Mouse (Mus musculus) embryonic facial prominence, embryonic 12.5 days (tissue): ENCODE data around the gene Prpf31. TPM values are rescaled to one million over a fixed set of nuclear protein-coding genes. Genes with fewer than 3 reads are reported as not detected.
A peak's percentile ranks its signal among the peaks of the same experiment; 100 is the strongest.
"Not testable (repeated sequence)": the region's sequence is repeated elsewhere in the genome, so short reads cannot be mapped to it uniquely, and the experiment has no call there.

Experiments used
- ATAC-seq: fragments of 200-750 bp; cut with Nextera tagmentation; 2 replicates; pipeline ENCODE4 v1.8.0; 2017; ENCODE audit not compliant: insufficient number of reproducible peaks, insufficient read depth, low FRiP score, low TSS enrichment
- H3K27ac ChIP-seq: fragments of 300-500 bp; sonication (generic); 2 replicates; pipeline ENCODE4 v1.5.1; 2016; ENCODE audit warnings: mild to moderate bottlenecking
- H3K27me3 ChIP-seq: fragments of 300-500 bp; sonication (generic); 2 replicates; pipeline ENCODE4 v1.6.1; 2016; ENCODE audit warnings: mild to moderate bottlenecking, moderate library complexity
- H3K36me3 ChIP-seq: fragments of 300-500 bp; sonication (generic); 2 replicates; pipeline ENCODE4 v1.6.1; 2016; ENCODE audit warnings: mild to moderate bottlenecking
- H3K4me1 ChIP-seq: fragments of 300-500 bp; sonication (generic); 2 replicates; pipeline ENCODE4 v1.6.1; 2016
- H3K4me2 ChIP-seq: fragments of 300-500 bp; sonication (generic); replicated peaks from 2 replicates; pipeline ENCODE4 v1.6.1; 2016; ENCODE audit warnings: mild to moderate bottlenecking, moderate library complexity
- H3K4me3 ChIP-seq: fragments of 300-500 bp; sonication (generic); 2 replicates; pipeline ENCODE4 v1.5.1; 2016; ENCODE audit warnings: mild to moderate bottlenecking
- H3K9ac ChIP-seq: fragments of 300-500 bp; sonication (generic); 2 replicates; pipeline ENCODE4 v1.6.1; 2016; ENCODE audit warnings: mild to moderate bottlenecking, moderate library complexity
- H3K9me3 ChIP-seq: fragments of 300-500 bp; sonication (generic); 2 replicates; pipeline ENCODE4 v1.6.1; 2016; ENCODE audit warnings: mild to moderate bottlenecking, moderate library complexity
- WGBS: fragments of 180-500 bp; shearing (Covaris S2); methylation state at CpG from one replicate; pipeline ENCODE4 v1.1.7; 2016; 5-methylcytosine and 5-hydroxymethylcytosine counted together
- polyA plus RNA-seq: library from polyadenylated mRNA; unstranded; fragments of >200 nt; fragmentation: Nextera tagmentation; extraction: Ambion mirVana; gene quantifications from 2 replicates; pipeline ENCODE4 v1.2.1, GENCODE M21; 2016

Prpf31 gene
- 129 and 130 TPM in 2 replicates for polyA plus RNA-seq

DNA sequence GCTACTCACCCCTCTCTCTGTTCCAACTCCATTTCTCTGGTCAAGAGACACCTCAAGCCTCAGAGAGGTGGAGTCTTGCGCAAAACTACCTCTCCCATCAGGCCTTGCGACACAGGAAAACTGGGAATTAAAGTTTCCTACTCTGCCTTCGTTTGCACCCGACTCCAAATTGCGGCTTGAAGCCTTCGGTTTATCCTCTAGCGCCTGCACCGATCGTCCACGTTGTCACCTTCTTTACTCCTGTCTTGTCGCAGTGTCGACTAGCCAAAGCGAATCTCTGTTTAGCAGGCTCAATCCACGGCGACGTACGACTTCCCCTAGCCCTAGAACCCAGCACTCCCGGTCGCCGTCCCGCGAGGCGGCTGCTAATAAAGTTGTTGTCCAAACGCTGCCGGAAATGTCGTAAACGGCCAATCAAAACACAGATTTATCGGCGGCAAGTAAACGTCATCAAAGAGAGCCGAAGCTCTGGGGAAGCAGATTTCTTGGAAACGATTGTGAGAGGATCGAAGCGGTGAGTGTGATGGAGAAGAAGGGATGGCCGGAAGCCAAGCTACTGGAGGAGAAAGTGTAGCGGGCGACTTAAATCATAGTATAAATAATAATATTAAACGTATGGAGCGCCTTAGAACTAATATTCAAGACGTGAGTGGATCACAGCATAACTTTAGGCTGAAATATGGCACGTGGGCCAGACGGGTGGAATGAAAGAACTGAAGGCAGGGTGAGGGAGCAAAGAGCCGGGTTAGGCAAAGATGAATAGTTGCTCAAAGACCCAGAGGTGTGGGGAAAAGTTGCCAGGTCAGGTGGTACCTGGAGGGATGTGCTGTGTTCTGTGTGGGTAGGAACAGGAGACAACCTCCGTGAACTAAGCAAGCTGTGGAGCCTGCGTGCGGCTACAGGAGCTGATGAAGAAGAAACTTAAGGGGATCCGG is at the start of gene Prpf31, which contains the start of gene Tfpt:
Gene Prpf31 (plus strand): TSS at position 443 of the 935 bp plus-strand sequence.
Gene Tfpt (minus strand): TSS at position 387 of the 935 bp plus-strand sequence.
- no peaks in the 10 kb centered on the region for H3K27me3 ChIP-seq
- peak within 1 kb of the TSS; percentile 73 for H3K4me3 ChIP-seq
- H3K9me3 ChIP-seq = no peaks in the 10 kb centered on the region
- H3K36me3 ChIP-seq = peaks cover 26% of the 10 kb centered on the region
- WGBS = 1% methylated on average over 47 of the region's 47 CpGs
- peaks cover 21% of the 10 kb centered on the region for H3K4me1 ChIP-seq
- H3K9ac ChIP-seq = peak within 1 kb of the TSS; percentile 78
- H3K27ac ChIP-seq = peak within 1 kb of the TSS; percentile 38; the same call in 1 of the 2 replicates
- peak; percentile 86 for ATAC-seq
- peak within 1 kb of the TSS; percentile 93 for H3K4me2 ChIP-seq

DNA sequence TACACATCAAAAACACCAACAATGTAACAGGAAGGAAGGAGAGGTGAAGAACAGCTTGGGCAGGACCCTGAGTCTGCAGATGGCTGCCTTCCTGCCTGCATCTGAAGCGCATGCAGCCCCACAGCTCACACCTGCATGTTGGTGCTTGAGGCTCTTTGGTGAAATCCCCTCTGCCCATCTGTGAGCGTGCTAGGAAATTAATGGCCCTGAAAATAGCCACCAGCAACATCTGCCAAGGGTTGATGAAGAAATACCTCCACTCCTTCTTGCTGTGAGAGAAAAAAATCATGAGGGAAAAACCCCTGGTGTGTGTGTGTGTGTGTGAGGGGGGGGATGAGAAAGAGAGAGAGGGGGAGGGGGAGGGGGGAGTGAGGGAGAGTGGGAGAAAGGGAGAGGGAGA is 49.8 kb upstream of the Prpf31 start:
- no peak for ATAC-seq
- H3K9ac ChIP-seq = no peak overlapping the region
- H3K9me3 ChIP-seq = no peaks in the 10 kb centered on the region; the same call in 1 of the 2 replicates
- WGBS = 54% methylated on average over 2 of the region's 2 CpGs
- no peak overlapping the region for H3K27ac ChIP-seq
- H3K4me2 ChIP-seq = no peak overlapping the region
- H3K4me3 ChIP-seq = no peak overlapping the region
- H3K27me3 ChIP-seq = no peaks in the 10 kb centered on the region
- H3K4me1 ChIP-seq = no peaks in the 10 kb centered on the region
- H3K36me3 ChIP-seq = no peaks in the 10 kb centered on the region

DNA sequence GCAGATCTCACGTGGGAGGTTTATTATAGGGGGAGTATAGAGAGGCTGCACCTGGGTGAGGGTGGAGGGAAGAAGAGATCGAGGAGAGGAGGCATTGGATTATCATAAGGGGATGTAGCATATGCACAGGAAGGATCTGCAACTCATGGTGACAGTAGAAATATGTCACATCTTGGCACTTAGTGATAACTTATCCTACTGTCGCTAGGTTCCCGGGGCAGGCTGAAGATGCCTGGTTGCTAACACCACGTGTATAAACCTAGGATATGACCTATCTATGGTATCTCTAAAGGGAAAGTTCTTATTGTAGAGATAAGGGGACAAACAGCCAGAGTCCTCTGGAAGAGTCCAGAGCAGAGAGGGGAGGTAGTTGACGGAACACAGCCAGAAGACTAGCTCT is 44.0 kb upstream of the Prpf31 start:
- H3K4me3 ChIP-seq = no peak overlapping the region
- H3K36me3 ChIP-seq = no peaks in the 10 kb centered on the region
- ATAC-seq = no peak
- no peak overlapping the region for H3K27ac ChIP-seq
- H3K9ac ChIP-seq = no peak overlapping the region
- no peaks in the 10 kb centered on the region for H3K27me3 ChIP-seq
- 17% methylated on average over 6 of the region's 6 CpGs for WGBS
- H3K4me2 ChIP-seq = no peak overlapping the region
- H3K9me3 ChIP-seq = no peaks in the 10 kb centered on the region; the same call in 1 of the 2 replicates
- no peaks in the 10 kb centered on the region for H3K4me1 ChIP-seq

DNA sequence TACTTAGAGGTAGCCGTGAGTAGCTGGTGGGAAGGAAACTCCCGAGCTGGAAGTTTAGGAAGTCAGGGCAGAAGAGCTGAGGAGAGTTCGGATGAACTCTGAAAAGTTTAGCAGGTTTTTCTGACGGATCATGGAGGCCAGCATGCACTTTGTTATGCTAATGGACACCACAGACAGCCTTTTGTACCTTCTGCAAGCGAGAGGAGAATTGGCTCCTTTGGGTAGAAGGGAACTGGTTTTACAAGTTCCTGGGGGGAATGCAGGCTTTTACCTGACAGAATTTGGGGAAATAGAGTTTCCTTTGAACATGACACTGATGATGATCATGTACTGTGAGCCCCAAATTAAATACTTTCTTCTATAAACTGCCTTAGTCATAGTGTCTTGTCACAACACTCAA is 43.5 kb upstream of the Prpf31 start:
- Histone ChIP-seq H3K4me1 (no peaks in the 10 kb centered on the region), H3K9me3 (no peaks in the 10 kb centered on the region), H3K4me2 (no peak overlapping the region), H3K27me3 (no peaks in the 10 kb centered on the region), H3K36me3 (no peaks in the 10 kb centered on the region), H3K4me3 (no peak overlapping the region), H3K9ac (no peak overlapping the region), H3K27ac (no peak overlapping the region)
- WGBS = 3% methylated on average over 5 of the region's 5 CpGs
- no peak for ATAC-seq

DNA sequence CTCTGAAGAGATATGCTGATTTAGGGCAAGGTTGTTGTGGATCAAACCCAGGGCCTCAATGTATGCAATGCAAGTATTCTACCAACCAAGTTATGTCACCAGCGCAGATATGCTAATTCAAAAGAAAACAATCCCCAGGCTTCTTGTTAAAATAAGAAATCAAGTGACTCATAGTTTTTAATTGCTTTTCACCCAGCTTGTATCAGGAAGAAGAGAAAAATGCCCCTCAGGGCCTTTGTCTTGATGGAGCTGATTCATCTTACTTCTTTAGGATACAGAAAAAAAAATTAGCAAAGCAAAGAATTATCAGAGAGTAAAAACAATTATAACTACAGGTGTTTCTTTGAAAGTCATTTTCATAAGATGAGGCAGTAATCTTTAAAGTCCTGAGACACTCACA is 42.5 kb upstream of the Prpf31 start:
- H3K36me3 ChIP-seq = no peaks in the 10 kb centered on the region
- H3K27me3 ChIP-seq = no peaks in the 10 kb centered on the region
- H3K27ac ChIP-seq = no peak overlapping the region
- 68% methylated on average over 1 of the region's 1 CpGs for WGBS
- no peak overlapping the region for H3K4me3 ChIP-seq
- H3K9me3 ChIP-seq = no peaks in the 10 kb centered on the region
- ATAC-seq = no peak
- no peak overlapping the region for H3K4me2 ChIP-seq
- H3K4me1 ChIP-seq = no peaks in the 10 kb centered on the region
- H3K9ac ChIP-seq = no peak overlapping the region

DNA sequence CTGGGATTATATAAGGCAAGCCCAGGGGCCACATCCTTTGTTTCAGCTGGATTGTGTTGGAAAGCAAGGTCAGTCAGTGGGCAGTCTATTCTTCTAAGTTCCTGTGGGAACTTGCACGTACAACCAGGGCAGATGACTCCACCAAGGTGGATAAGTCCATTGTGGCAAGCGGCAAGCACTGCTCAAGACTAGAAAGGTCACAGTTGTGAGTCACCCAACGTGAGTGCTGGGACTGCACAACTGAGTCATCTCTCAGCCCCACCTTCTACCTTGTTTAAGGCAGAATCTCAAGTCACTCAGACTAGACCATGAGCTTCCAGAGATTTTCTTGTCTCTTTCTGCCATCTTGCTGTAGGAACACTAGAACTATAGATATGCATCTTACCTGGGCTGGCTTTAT is 39.2 kb upstream of the Prpf31 start:
- no peak overlapping the region for H3K27ac ChIP-seq
- H3K4me3 ChIP-seq = no peak overlapping the region
- H3K4me1 ChIP-seq = no peaks in the 10 kb centered on the region
- no peaks in the 10 kb centered on the region for H3K9me3 ChIP-seq
- no peak for ATAC-seq
- H3K36me3 ChIP-seq = no peaks in the 10 kb centered on the region
- 67% methylated on average over 3 of the region's 3 CpGs for WGBS
- no peak overlapping the region for H3K4me2 ChIP-seq
- no peak overlapping the region for H3K9ac ChIP-seq
- no peaks in the 10 kb centered on the region for H3K27me3 ChIP-seq

DNA sequence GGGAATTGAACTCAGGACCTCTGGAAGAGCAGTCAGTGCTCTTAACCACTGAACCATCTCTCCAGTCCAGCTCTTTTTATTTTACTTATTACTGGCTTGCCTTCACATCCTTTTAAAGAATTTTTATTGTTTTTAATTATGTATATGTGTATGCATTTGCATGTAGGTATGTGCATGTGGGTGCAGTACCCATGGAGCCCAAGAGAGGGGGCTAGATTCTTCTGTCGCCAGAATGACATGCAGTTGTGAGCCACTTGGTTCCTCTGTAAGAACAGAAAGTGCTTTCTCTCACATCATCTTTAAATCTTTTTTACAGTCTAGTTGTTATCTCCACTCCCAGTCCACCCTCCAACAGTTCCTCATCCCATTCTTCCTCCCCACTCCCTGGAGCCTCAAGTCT is 38.3 kb upstream of the Prpf31 start:
- Histone ChIP-seq H3K36me3 (no peaks in the 10 kb centered on the region), H3K4me1 (no peaks in the 10 kb centered on the region), H3K9ac (no peak overlapping the region), H3K27me3 (no peaks in the 10 kb centered on the region), H3K9me3 (no peaks in the 10 kb centered on the region), H3K4me2 (no peak overlapping the region), H3K4me3 (no peak overlapping the region), H3K27ac (no peak overlapping the region)
- 60% methylated on average over 1 of the region's 1 CpGs for WGBS
- no peak for ATAC-seq

DNA sequence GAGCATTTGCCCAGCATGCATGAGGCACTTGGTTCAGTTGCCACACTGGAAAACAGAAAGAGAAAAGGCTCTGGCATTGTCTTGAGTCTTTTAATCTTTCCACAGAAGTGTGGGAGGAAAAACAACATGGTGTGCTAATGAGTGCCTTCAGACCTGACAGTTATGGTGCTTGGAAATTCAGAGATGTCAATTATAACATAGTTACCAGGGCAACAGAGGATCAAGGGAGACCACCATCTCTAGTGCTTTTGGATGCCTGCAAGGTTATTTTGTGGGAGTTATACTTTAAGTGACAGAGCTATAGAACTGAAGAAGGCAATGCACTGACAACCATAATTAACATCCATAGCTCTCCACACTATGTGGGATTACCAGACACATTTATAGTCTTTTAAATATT is 35.9 kb upstream of the Prpf31 start:
- no peaks in the 10 kb centered on the region for H3K27me3 ChIP-seq
- no peaks in the 10 kb centered on the region for H3K36me3 ChIP-seq
- H3K4me3 ChIP-seq = no peak overlapping the region
- H3K27ac ChIP-seq = no peak overlapping the region
- no peak for ATAC-seq
- no peaks in the 10 kb centered on the region for H3K9me3 ChIP-seq
- no peaks in the 10 kb centered on the region for H3K4me1 ChIP-seq
- no peak overlapping the region for H3K4me2 ChIP-seq
- H3K9ac ChIP-seq = no peak overlapping the region

DNA sequence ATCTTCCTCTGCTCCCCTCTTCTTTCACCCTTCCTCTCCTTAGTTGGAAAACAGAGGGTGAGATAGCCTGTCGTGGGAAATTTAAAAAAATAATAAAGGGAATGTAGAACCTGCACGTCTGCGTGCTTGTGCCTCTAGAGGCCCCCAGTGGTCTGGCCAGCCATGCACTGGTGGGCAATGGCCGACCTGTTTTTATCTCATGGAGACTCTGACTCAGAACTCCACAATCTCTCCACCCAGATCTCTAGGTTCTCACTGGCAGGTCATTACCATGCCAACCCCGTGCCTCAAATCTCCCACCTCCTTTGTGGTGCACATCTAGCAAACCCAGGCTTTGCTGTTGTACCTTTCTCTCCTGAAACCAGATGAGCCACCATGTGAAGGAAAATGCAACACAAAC is 35.1 kb upstream of the Prpf31 start:
- Histone ChIP-seq H3K9me3 (no peaks in the 10 kb centered on the region), H3K9ac (no peak overlapping the region), H3K36me3 (no peaks in the 10 kb centered on the region), H3K27ac (no peak overlapping the region), H3K27me3 (no peaks in the 10 kb centered on the region), H3K4me3 (no peak overlapping the region), H3K4me2 (no peak overlapping the region), H3K4me1 (no peaks in the 10 kb centered on the region)
- ATAC-seq = no peak
- WGBS = 18% methylated on average over 5 of the region's 5 CpGs

DNA sequence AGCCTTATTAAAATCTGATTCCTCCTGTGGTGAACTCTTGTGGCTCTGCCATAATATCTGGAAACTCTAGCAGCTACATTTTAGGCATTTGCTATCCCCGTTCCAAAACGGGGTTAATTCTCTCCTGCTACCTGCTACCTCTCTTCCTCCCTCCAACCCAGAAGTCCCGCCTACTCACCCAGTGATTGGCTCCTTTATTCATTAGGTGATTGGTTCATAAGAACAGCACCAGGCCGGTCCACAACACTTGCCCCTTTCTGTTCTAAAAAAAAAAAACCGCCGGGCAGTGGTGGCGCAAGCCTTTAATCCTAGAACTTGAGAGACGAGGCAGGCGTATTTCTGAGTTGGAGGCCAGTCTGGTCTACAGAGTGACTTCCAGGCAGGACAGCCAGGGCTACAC is 34.6 kb upstream of the Prpf31 start:
- H3K9ac ChIP-seq = no peak overlapping the region
- WGBS = 12% methylated on average over 9 of the region's 9 CpGs
- H3K4me2 ChIP-seq = no peak overlapping the region
- no peak overlapping the region for H3K27ac ChIP-seq
- H3K4me3 ChIP-seq = no peak overlapping the region
- H3K4me1 ChIP-seq = no peaks in the 10 kb centered on the region
- H3K36me3 ChIP-seq = no peaks in the 10 kb centered on the region
- H3K9me3 ChIP-seq = no peaks in the 10 kb centered on the region
- no peak for ATAC-seq
- no peaks in the 10 kb centered on the region for H3K27me3 ChIP-seq

DNA sequence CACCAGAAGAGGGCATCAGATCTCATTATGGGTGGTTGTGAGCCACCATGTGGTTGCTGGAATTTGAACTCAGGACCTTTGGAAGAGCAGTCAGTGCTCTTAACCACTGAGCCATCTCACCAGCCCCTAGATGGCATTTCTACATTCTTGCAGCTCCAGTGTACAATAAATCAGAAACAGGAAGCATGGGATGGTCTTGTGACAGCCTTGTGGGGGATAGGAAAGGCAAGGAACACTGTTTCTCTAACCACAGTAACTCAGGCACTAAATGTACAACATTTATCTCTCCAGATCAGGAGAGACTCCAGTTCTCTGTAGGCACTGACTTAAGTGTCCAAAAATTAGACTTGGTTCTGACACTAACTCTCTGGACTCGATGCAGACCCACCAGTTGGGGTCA is 32.0 kb upstream of the Prpf31 start:
- not testable (repeated sequence) for ATAC-seq, H3K27ac ChIP-seq, H3K9ac ChIP-seq, H3K4me3 ChIP-seq, H3K9me3 ChIP-seq, H3K4me1 ChIP-seq, H3K27me3 ChIP-seq, H3K4me2 ChIP-seq, H3K36me3 ChIP-seq
- WGBS = 70% methylated on average over 1 of the region's 1 CpGs

DNA sequence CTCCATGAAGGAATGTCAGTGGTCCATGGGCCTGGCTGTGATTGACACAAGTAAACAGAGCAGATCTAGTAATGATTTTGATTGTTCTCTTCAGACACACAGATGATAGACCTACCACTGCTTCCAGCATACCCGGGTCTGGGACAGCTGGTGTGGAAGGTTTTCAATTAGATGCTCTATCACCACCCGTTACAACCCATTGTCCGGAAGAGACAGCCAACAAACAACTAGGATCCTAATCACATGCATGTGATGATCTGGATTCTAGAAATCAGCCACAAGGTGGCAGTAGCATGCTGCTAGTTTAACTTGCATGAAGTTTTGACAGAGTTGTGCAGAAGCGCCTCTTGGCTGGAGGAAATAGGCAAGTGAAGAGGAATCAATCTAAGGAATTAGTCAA is 28.7 kb upstream of the Prpf31 start:
- no peak for ATAC-seq
- H3K4me2 ChIP-seq = no peak overlapping the region
- no peaks in the 10 kb centered on the region for H3K4me1 ChIP-seq
- H3K9ac ChIP-seq = no peak overlapping the region
- no peaks in the 10 kb centered on the region for H3K9me3 ChIP-seq
- no peak overlapping the region for H3K4me3 ChIP-seq
- no peak overlapping the region for H3K27ac ChIP-seq
- WGBS = 15% methylated on average over 4 of the region's 4 CpGs
- H3K27me3 ChIP-seq = no peaks in the 10 kb centered on the region
- H3K36me3 ChIP-seq = no peaks in the 10 kb centered on the region
